Mouse (Mus musculus) macrophage (primary cell): ENCODE measurements around the gene Gm20075. TPM values are rescaled to one million over a fixed set of nuclear protein-coding genes. Genes with fewer than 3 reads are reported as not detected.

Experiments used
- H3K27ac ChIP-seq: fragments of 350-480 bp; formaldehyde crosslinking; 2 replicates; pipeline ENCODE4 v1.9.0; 2021
- H3K36me3 ChIP-seq: fragments of 350-480 bp; formaldehyde crosslinking; 2 replicates; pipeline ENCODE4 v1.9.0; 2021; ENCODE audit errors: inconsistent target
- H3K4me3 ChIP-seq: fragments of 350-480 bp; formaldehyde crosslinking; 2 replicates; pipeline ENCODE4 v1.9.0; 2021; ENCODE audit errors: inconsistent target
- H3K79me2 ChIP-seq: fragments of 350-480 bp; formaldehyde crosslinking; 2 replicates; pipeline ENCODE4 v1.9.0; 2021; ENCODE audit errors: inconsistent target
- WGBS: methylation state at CpG from one replicate; pipeline ENCODE4 v1.1.7; 2026; ENCODE audit warnings: inconsistent platforms; ENCODE audit not compliant: missing documents; 5-methylcytosine and 5-hydroxymethylcytosine counted together
- polyA plus RNA-seq: library from polyadenylated mRNA; stranded (reverse); fragments of 250-400 nt; gene quantifications from 3 replicates; pipeline ENCODE4 v1.2.4, GENCODE M21; 2018; ENCODE audit warnings: inconsistent platforms

The Gm20075 gene
- polyA plus RNA-seq, 1 experiment from 2014 or later: 0.66 TPM

DNA sequence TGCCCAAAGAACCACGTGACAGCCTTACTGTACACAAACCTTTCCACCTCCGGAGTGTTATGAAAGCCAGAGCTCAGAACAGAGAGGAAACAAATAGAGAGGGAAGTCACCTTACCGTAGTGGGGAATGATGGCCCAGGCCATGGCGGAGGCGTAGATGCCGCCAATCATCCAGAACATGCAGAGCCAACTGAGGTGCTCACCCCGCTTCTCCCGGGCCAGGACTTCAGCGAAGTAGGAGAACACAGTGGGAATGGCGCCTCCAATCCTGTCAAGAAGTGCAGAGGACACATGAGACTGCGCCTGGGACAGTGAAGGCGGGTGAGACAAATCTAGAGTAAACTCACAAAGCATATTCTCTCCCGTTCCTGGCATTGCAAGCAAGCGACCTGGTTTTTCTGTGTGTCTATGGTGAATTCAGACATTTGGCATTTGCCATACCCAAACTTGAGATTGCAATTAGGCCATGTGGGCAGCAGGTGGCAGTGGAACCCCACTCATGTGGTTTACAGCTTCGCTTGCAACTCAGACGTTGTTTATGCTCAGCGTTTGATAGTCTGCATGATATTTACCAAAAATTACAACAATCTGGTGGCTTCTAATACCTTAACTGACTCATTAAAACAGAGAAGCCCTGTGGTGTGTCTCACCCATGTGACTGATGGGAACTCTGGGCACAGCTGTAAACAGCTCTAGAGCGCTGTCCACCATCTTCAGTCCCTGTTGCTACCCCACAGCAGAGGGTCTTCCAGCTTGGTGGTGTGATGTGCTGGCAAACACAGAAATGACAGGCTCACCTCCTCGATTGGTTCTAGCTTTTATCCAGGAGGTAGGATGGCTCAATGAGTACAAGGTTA lies 50.6 kb downstream of the Gm20075 start:
- H3K36me3 ChIP-seq: no peaks in the 10 kb centered on the region
- 63% methylated on average over 19 of the region's 19 CpGs for WGBS
- H3K79me2 ChIP-seq: no peaks in the 10 kb centered on the region
- no peak overlapping the region for H3K27ac ChIP-seq
- H3K4me3 ChIP-seq: no peak overlapping the region

Other genes with a start within 250 kb of the Gm20075 start
- 34.1 to 70.8 TPM (median 49.3 TPM) in 3 replicates for gene Iqgap2, start 189.5 kb downstream of the Gm20075 start, polyA plus RNA-seq
- gene Gm17190, start 678 bp upstream of the Gm20075 start, polyA plus RNA-seq: not detected in 3 replicates
- not detected in 3 replicates for gene Sv2c, start 51.2 kb upstream of the Gm20075 start, polyA plus RNA-seq